Mouse (Mus musculus): ENCODE results near the gene Aip. TPM values are rescaled to one million over a fixed set of nuclear protein-coding genes. Genes with fewer than 3 reads are reported as not detected.

Aip gene
- polyA plus RNA-seq, 1 experiment from 2014 or later: 87.5 TPM

DNA sequence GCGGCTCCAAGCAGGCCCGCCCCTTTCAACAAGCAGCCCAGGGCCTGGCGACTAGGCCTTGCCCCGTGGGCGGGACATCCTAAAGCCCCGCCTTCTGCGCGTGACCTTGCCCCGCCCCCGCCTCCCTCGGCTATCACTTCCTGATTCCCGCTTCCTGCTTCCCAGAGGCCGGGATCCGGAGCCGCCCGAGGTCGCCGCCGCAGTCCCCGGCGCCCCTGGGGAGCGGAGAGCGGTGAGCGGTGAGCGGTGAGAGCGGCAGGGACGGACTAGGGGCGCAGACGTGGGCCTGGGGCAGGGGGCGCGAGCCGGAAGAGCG, 22.8 kb upstream of the Aip start, which contains the start of gene Coro1b:
TSS of gene Coro1b (plus strand) at position 129 of the 316 bp plus-strand sequence.
- peak within 1 kb of the TSS; percentile 95 for H3K9ac ChIP-seq (ENCODE audit: low read length)

DNA sequence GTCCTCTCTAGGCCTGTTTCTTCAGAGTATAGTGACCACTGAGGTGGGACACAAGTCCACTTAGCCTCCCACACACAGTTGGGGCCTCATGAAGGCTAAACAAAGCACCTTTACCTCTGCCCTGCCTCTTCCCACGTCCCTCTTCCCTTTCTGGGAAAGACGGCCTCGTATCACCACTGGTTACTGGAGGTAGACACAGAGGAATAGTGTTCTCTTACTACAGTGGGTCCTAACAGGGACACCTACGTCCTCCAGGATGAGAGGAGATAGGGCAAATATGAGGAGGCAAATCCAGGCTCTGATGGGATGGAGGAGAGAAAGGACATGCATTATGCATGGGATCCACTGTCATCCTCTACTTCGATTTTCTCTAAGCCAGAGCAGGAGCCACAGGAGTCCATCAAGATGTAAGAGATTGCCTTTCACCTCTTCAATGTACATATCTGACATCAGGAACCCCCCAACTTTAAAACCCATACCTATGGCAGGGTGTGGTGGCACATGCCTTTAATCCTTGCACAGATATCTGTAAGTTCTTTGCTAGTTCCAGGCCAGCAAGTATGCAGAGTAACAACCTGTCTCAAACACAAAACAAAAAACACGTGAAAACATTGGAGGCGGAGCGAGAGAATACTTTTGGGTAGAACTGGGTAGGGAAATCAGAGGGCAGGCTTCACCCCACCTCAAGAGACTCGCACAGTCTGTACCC, 22.3 kb upstream of the Aip start:
- Histone ChIP-seq H3K9me3 (replicated peaks; ENCODE audit: control insufficient read depth, low read length) (no peaks in the 10 kb centered on the region; the same call in 1 of the 2 replicates), H3K4me1 (ENCODE audit: control insufficient read depth, insufficient read depth, low read length) (peaks cover 12% of the 10 kb centered on the region), H3K9ac (ENCODE audit: low read length) (peak overlapping the region; percentile 48), H3K36me3 (ENCODE audit: control insufficient read depth, insufficient read depth) (peaks cover 12% of the 10 kb centered on the region), H3K27ac (ENCODE audit: low read length) (peak overlapping the region; percentile 54), H3K4me3 (ENCODE audit: low read length) (peak overlapping the region; percentile 83), H3K4me2 (ENCODE audit: low read depth, low read length) (peak overlapping the region; percentile 76), H3K27me3 (ENCODE audit: control insufficient read depth, insufficient read depth, low read length) (no peaks in the 10 kb centered on the region)
- WGBS: 39% methylated on average over 9 of the region's 9 CpGs
- ATAC-seq (replicated peaks; ENCODE audit: extremely low read depth, insufficient read depth, low FRiP score): no peak

More for the DNA sequence above, 22.8 kb upstream of the Aip start, which contains the start of gene Coro1b:
- under 1% methylated on average over 33 of the region's 33 CpGs for WGBS
- Histone ChIP-seq H3K36me3 (ENCODE audit: control insufficient read depth, insufficient read depth) (peaks cover 12% of the 10 kb centered on the region), H3K27me3 (ENCODE audit: control insufficient read depth, insufficient read depth, low read length) (no peaks in the 10 kb centered on the region), H3K4me2 (ENCODE audit: low read depth, low read length) (peak within 1 kb of the TSS; percentile 76), H3K9me3 (replicated peaks; ENCODE audit: control insufficient read depth, low read length) (no peaks in the 10 kb centered on the region; the same call in 1 of the 2 replicates), H3K4me1 (ENCODE audit: control insufficient read depth, insufficient read depth, low read length) (peaks cover 12% of the 10 kb centered on the region), H3K4me3 (ENCODE audit: low read length) (peak within 1 kb of the TSS; percentile 83), H3K27ac (ENCODE audit: low read length) (peak within 1 kb of the TSS; percentile 82)
- ATAC-seq (replicated peaks; ENCODE audit: extremely low read depth, insufficient read depth, low FRiP score): peak; percentile 94

DNA sequence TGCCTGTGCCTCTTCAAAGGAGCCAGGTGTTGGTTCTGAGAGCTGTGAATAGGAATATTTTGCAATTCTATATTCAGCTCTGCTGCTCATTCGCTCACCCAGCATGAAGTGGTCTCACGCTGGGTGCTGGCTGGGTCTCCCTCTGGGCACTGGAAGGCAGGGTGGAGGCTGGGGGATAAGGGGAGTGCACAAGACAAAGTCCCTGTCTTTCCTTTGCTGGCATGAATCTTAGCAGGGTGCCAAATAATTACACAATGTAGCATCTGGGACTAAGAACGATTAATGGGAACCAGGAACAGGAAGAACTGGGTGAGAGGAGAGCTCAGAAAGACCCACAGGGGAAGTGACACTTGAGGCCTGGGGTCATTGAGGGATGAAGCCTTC, 21.4 kb upstream of the Aip start:
- H3K9ac ChIP-seq (ENCODE audit: low read length): no peak overlapping the region
- no peak overlapping the region for H3K27ac ChIP-seq (ENCODE audit: low read length)
- no peaks in the 10 kb centered on the region for H3K27me3 ChIP-seq (ENCODE audit: control insufficient read depth, insufficient read depth, low read length)
- 52% methylated on average over 3 of the region's 3 CpGs for WGBS
- no peak overlapping the region for H3K4me3 ChIP-seq (ENCODE audit: low read length)
- H3K4me2 ChIP-seq (ENCODE audit: low read depth, low read length): no peak overlapping the region
- H3K36me3 ChIP-seq (ENCODE audit: control insufficient read depth, insufficient read depth): peaks cover 8% of the 10 kb centered on the region
- ATAC-seq (replicated peaks; ENCODE audit: extremely low read depth, insufficient read depth, low FRiP score): no peak
- peaks cover 12% of the 10 kb centered on the region for H3K4me1 ChIP-seq (ENCODE audit: control insufficient read depth, insufficient read depth, low read length)
- no peaks in the 10 kb centered on the region; the same call in 1 of the 2 replicates for H3K9me3 ChIP-seq (replicated peaks; ENCODE audit: control insufficient read depth, low read length)

DNA sequence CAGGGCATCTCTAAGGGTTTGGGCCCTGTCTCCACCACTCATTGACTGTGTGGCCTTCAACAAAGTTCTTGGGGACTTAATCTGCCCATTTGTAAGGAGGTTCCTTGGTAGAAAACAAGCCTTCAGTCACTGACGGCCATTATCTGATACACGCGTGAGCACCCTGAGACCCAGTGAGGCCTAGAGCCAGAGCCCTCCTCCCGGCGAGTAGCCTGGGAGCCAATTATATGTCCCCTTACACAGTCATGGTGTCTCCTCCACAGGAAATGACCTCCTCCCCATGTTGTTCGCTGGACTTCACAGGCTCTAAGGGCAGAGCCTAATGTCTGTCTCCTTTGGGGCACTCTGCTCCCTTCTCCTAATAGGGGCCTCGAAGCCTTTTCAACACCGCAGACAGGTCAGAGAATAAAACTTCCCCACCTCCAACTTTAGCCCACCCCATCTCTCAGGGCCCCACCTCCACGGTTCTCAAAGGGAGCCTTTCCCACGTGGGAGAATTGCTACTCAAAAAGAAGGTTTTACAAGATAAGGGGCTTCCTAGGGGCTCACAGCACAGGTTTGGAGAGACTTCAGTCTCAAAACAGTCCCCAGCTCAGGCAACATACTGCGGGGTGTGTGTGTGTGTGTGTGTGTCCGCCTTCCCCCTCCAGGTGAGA, 20.8 kb upstream of the Aip start:
- Histone ChIP-seq H3K27me3 (ENCODE audit: control insufficient read depth, insufficient read depth, low read length) (no peaks in the 10 kb centered on the region), H3K4me2 (ENCODE audit: low read depth, low read length) (no peak overlapping the region), H3K9ac (ENCODE audit: low read length) (no peak overlapping the region), H3K4me3 (ENCODE audit: low read length) (no peak overlapping the region), H3K4me1 (ENCODE audit: control insufficient read depth, insufficient read depth, low read length) (peaks cover 9% of the 10 kb centered on the region), H3K27ac (ENCODE audit: low read length) (no peak overlapping the region), H3K9me3 (replicated peaks; ENCODE audit: control insufficient read depth, low read length) (no peaks in the 10 kb centered on the region; the same call in 1 of the 2 replicates), H3K36me3 (ENCODE audit: control insufficient read depth, insufficient read depth) (peaks cover 8% of the 10 kb centered on the region)
- ATAC-seq (replicated peaks; ENCODE audit: extremely low read depth, insufficient read depth, low FRiP score): no peak
- 60% methylated on average over 12 of the region's 12 CpGs for WGBS

DNA sequence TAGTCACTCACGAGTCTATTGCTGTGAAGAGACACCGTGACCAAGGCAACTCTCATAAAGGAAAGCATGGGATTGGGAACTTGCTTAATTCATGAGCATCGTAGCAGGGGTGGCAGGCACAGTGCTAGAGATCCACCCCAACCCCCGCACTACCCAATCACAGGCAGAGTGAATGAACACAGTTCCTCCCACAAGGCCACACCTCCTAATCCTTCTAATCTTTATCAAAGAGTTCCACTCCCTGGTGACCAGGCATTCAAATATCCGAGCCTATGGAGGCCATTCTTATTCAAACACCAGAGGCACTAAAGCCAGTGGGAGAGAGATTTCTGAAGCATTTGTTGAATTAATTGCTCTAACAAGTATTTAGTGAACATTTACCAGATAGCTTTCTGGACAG, 20.3 kb upstream of the Aip start:
- Histone ChIP-seq H3K36me3 (ENCODE audit: control insufficient read depth, insufficient read depth) (peaks cover 4% of the 10 kb centered on the region), H3K4me2 (ENCODE audit: low read depth, low read length) (no peak overlapping the region), H3K9ac (ENCODE audit: low read length) (no peak overlapping the region), H3K27ac (ENCODE audit: low read length) (no peak overlapping the region), H3K27me3 (ENCODE audit: control insufficient read depth, insufficient read depth, low read length) (no peaks in the 10 kb centered on the region), H3K4me3 (ENCODE audit: low read length) (no peak overlapping the region), H3K4me1 (ENCODE audit: control insufficient read depth, insufficient read depth, low read length) (peaks cover 9% of the 10 kb centered on the region), H3K9me3 (replicated peaks; ENCODE audit: control insufficient read depth, low read length) (no peaks in the 10 kb centered on the region; the same call in 1 of the 2 replicates)
- no peak for ATAC-seq (replicated peaks; ENCODE audit: extremely low read depth, insufficient read depth, low FRiP score)
- 89% methylated on average over 5 of the region's 5 CpGs for WGBS

DNA sequence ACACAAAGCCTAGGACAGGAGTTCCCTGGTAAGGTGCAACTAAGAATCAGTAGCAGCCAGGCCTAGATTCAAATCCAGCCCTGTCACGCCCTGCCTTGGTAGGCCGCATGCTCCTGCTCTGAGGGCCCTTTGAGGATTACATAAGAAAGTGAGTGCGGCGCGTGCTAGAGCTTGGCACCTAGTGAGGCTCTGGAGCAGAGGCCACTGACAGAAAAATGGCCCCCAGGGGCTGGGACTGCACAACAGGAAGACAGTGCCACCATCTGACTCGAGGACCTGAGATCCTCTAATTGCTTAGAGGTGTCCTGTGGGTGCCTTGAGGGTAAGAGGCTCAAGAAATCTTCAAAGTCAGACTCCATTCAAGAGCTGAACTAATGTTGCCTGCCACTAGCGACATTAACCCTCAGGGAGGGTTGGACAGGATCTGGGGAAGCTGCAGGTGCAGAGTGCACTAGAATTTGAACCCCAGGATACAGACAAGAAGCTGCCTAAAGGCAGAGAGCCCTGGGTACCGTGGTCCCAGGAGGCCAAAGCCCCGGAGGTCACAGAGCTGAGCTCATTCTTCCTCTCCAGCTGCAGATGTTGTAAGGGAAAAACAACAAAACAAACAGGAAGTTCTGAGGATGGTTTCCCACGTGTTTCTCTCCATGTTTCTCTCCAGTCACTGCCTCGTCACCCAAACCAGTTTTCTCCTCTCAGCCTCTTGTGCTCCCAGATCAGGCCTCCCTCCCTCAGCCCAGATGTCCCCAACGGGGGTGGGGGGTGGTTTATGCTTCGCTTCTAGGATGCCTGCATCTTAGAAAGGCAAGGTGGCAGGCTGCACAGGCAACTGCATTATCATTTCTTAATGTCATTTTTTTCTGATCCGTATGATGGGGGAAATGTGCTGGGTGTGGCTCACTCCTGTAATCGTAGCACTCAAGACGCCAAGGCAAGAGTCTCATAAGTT, 19.2 kb upstream of the Aip start:
- Histone ChIP-seq H3K27me3 (ENCODE audit: control insufficient read depth, insufficient read depth, low read length) (no peaks in the 10 kb centered on the region), H3K36me3 (ENCODE audit: control insufficient read depth, insufficient read depth) (no peaks in the 10 kb centered on the region), H3K9ac (ENCODE audit: low read length) (no peak overlapping the region), H3K4me3 (ENCODE audit: low read length) (no peak overlapping the region), H3K4me2 (ENCODE audit: low read depth, low read length) (no peak overlapping the region), H3K4me1 (ENCODE audit: control insufficient read depth, insufficient read depth, low read length) (peaks cover 8% of the 10 kb centered on the region), H3K27ac (ENCODE audit: low read length) (peak overlapping the region; percentile 60), H3K9me3 (replicated peaks; ENCODE audit: control insufficient read depth, low read length) (no peaks in the 10 kb centered on the region; the same call in 1 of the 2 replicates)
- 72% methylated on average over 16 of the region's 16 CpGs for WGBS
- no peak for ATAC-seq (replicated peaks; ENCODE audit: extremely low read depth, insufficient read depth, low FRiP score)

DNA sequence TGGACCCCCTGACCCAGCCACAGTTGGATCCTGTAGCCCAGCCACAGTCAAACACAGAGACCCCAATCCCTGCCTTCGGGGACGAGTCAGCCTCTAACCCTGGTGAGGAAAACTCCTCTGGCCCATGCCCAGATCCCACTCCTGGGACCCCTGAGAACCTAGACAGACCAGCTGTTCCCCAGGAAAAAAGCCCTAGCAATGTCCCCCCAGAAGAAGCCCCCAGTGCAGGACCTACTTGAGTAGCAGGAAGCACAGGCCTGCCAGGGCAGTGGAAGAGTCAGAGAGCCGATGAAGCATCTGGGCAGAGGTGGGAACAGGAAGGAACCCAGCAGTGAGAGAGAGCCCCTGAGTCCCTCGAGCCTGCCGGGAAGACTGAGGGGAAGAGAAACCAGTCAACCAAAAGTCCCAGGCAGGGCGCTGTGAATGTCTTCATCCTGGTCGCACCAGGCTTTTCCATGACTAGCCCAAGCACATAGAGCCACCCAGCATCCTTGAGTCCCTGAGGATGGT, 18.2 kb upstream of the Aip start, which contains the start of gene Cabp4:
TSS of gene Cabp4 (minus strand) at position 275 of the 510 bp plus-strand sequence.
- no peaks in the 10 kb centered on the region for H3K36me3 ChIP-seq (ENCODE audit: control insufficient read depth, insufficient read depth)
- H3K9ac ChIP-seq (ENCODE audit: low read length): no peak within 1 kb of the TSS
- peak within 1 kb of the TSS; percentile 60 for H3K27ac ChIP-seq (ENCODE audit: low read length)
- 71% methylated on average over 7 of the region's 7 CpGs for WGBS
- no peak within 1 kb of the TSS for H3K4me3 ChIP-seq (ENCODE audit: low read length)
- H3K4me1 ChIP-seq (ENCODE audit: control insufficient read depth, insufficient read depth, low read length): peaks cover 1% of the 10 kb centered on the region; the same call in 1 of the 2 replicates
- H3K4me2 ChIP-seq (ENCODE audit: low read depth, low read length): no peak within 1 kb of the TSS
- no peaks in the 10 kb centered on the region; the same call in 1 of the 2 replicates for H3K9me3 ChIP-seq (replicated peaks; ENCODE audit: control insufficient read depth, low read length)
- no peak for ATAC-seq (replicated peaks; ENCODE audit: extremely low read depth, insufficient read depth, low FRiP score)
- H3K27me3 ChIP-seq (ENCODE audit: control insufficient read depth, insufficient read depth, low read length): no peaks in the 10 kb centered on the region

DNA sequence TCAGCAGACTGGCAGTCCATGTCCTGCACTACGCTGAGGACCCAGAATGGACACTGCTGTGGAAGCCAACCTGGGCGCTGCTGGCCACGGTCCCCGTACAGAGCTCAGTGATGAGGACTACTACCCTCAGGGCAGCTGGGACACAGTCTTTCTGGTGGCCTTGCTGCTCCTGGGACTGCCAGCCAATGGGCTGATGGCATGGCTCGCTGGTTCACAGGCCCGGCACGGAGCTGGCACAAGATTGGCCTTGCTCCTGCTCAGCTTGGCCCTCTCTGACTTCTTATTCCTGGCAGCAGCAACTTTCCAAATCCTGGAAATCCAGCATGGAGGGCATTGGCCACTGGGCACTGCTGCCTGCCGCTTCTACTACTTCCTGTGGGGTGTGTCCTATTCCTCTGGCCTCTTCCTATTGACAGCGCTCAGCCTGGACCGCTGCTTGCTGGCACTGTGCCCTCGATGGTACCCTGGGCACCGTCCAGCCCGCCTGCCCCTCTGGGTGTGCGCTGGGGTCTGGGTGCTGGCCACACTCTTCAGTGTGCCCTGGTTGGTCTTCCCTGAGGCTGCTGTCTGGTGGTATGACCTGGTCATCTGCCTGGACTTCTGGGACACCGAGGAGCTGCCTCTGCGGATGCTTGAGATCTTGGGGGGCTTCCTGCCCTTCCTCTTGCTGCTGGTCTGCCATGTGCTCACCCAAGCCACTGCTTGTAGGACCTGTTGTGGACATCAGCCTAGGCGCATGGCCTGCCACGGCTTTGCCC, 16.9 kb upstream of the Aip start:
- ATAC-seq (replicated peaks; ENCODE audit: extremely low read depth, insufficient read depth, low FRiP score): no peak
- H3K4me2 ChIP-seq (ENCODE audit: low read depth, low read length): no peak overlapping the region
- H3K4me3 ChIP-seq (ENCODE audit: low read length): no peak overlapping the region
- no peaks in the 10 kb centered on the region for H3K36me3 ChIP-seq (ENCODE audit: control insufficient read depth, insufficient read depth)
- no peak overlapping the region for H3K9ac ChIP-seq (ENCODE audit: low read length)
- H3K27me3 ChIP-seq (ENCODE audit: control insufficient read depth, insufficient read depth, low read length): no peaks in the 10 kb centered on the region
- H3K4me1 ChIP-seq (ENCODE audit: control insufficient read depth, insufficient read depth, low read length): 0 out of 2 replicates have a peak, but pooled peaks cover 3% of the 10 kb centered on the region
- 83% methylated on average over 18 of the region's 18 CpGs for whole genome bisulfite sequencing
- H3K27ac ChIP-seq (ENCODE audit: low read length): no peak overlapping the region
- no peaks in the 10 kb centered on the region; the same call in 1 of the 2 replicates for H3K9me3 ChIP-seq (replicated peaks; ENCODE audit: control insufficient read depth, low read length)

Measured in heart, embryonic 16.5 days (tissue).